9 mouse cellular contexts compared by ENCODE assay signal in the genomic region with DNA sequence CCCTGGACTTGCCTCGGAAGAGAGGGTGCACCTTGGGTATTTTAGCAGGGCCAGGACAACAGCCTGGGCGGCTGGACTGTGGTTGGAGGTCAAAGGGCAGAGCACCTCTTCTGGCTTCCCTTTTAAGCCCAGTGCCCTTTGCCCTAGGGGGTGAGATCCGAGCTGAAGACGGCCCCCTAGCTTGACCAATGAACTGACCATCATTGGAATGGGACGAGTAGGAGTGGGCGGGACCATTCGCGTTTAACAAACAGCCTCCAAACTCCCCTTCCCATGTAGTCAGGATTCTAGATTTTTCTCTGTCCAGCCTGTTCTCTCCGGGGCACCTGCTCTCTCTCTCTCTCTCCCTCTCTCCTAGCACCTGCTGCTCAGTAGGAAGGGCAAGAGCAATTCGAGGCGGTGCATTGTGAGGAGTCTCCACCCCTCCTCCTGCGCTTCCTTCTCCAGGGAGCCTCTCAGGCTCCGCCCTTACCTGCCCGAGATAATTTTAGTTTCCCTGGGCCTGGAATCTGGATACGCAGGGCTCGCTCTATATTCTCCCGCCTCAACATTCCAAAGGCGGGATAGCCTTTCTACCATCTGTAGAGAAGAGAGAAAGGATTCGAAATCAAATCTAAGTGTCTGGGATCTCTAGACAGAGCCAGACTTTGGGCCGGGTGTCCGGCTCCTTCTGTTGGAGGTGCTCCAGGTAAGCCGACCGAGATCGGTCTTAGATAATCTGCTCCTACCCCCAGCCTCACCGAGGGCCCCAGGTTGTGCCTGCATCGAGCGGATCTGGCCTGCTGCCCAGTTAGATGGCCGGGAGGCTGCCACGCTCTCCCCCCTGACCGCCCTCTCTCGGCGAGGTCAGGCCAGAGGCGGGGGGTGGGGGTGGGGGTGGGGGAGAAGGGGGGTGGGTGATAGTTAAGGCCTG. TPM values are rescaled to one million over a fixed set of nuclear protein-coding genes. Genes with fewer than 3 reads are reported as not detected.
DNase-seq lines count a peak whose midpoint lies in the region; ATAC-seq and TF ChIP-seq lines count a peak whose summit lies in the region.
"Had no signal": no experiment of that assay in that cellular context is flagged by ENCODE, and none has a peak within 500 bp of the region (broad histone marks: within the 10 kb centered on the region; RNA-seq: fewer than 3 reads in every experiment).

No protein-coding gene starts in this region.

- peaks cover 9% of the 10 kb centered on the region for H3K4me1 ChIP-seq in testis, adult 2 months (ENCODE audit: control insufficient read depth, insufficient read depth, low read length)
- peaks cover 21% of the 10 kb centered on the region for H3K4me1 ChIP-seq in embryonic facial prominence, embryonic 13.5 days
- H3K4me1 ChIP-seq in kidney, adult 2 months (ENCODE audit: control insufficient read depth, insufficient read depth, low read length) = peaks cover 26% of the 10 kb centered on the region
- H3K4me1 ChIP-seq in lung, adult 2 months (ENCODE audit: control insufficient read depth, insufficient read depth, low read length) = no peaks in the 10 kb centered on the region; the same call in 1 of the 2 replicates

- no peaks in the 10 kb centered on the region for H3K9me3 ChIP-seq in embryonic facial prominence, embryonic 13.5 days

- peak overlapping the region; percentile 40 for H3K4me3 ChIP-seq in testis, adult 2 months (ENCODE audit: control insufficient read depth, low read depth, low read length)
- H3K4me3 ChIP-seq in embryonic facial prominence, embryonic 13.5 days = peak overlapping the region; percentile 40
- peak overlapping the region; percentile 89 for H3K4me3 ChIP-seq in kidney, adult 2 months (ENCODE audit: insufficient read depth, low read depth, low read length)
- peak overlapping the region; percentile 72 for H3K4me3 ChIP-seq in lung, adult 2 months (replicated peaks; ENCODE audit: extremely low read depth, low read depth, low read length)
- H3K4me3 ChIP-seq: myocyte had no signal

- no peak overlapping the region for H3K27ac ChIP-seq in testis, adult 2 months (ENCODE audit: control insufficient read depth, insufficient read depth, low read depth, low read length)
- H3K27ac ChIP-seq in embryonic facial prominence, embryonic 13.5 days = peak overlapping the region; percentile 39; the same call in 1 of the 2 replicates
- H3K27ac ChIP-seq in kidney, adult 2 months (ENCODE audit: insufficient read depth, low read depth, low read length) = peak overlapping the region; percentile 98

- no peak for TF ChIP-seq POLR2A in testis, adult 2 months (IDR thresholded peaks at IDR 0.05; ENCODE audit: control insufficient read depth, low read depth, low read length)
- no peak for TF ChIP-seq POLR2A in kidney, adult 2 months (IDR thresholded peaks at IDR 0.05; ENCODE audit: low read depth, low read length)
- TF ChIP-seq POLR2A in lung, adult 2 months (IDR thresholded peaks at IDR 0.05; ENCODE audit: borderline replicate concordance, extremely low read depth, low read depth, low read length) = peak; percentile 62; the same call in 1 of the 2 replicates

- peak overlapping the region; percentile 48 for H3K4me2 ChIP-seq in embryonic facial prominence, embryonic 13.5 days

- under 1% methylated on average over 31 of the region's 33 CpGs for WGBS in embryonic facial prominence, embryonic 13.5 days
- 3% methylated on average over 33 of the region's 33 CpGs for WGBS in kidney, adult 2 months
- 6% methylated on average over 32 of the region's 33 CpGs for WGBS in lung, adult 2 months

- H3K9ac ChIP-seq in embryonic facial prominence, embryonic 13.5 days = peak overlapping the region; percentile 61

- H3K27me3 ChIP-seq in testis, adult 2 months (ENCODE audit: control insufficient read depth, insufficient read depth, low read length) = no peaks in the 10 kb centered on the region
- H3K27me3 ChIP-seq in embryonic facial prominence, embryonic 13.5 days = peaks cover 42% of the 10 kb centered on the region
- H3K27me3 ChIP-seq in kidney, adult 2 months (replicated peaks; ENCODE audit: control insufficient read depth, insufficient read depth, low read length) = no peaks in the 10 kb centered on the region

- ATAC-seq in embryonic facial prominence, embryonic 13.5 days (ENCODE audit: insufficient number of reproducible peaks, insufficient read depth, low FRiP score, low TSS enrichment, low read depth) = peak; percentile 65
- no peak for ATAC-seq in inflammation-experienced regulatory T-cells, adult 6 months

- DNase-seq in testis, postnatal 14 days (ENCODE audit: low spot score) = no peak
- DNase-seq in kidney, adult 2 months = peak; percentile 95
- peak; percentile 58 for DNase-seq in lung, adult 2 months
- no peak for DNase-seq in ovary, postnatal 14 days (ENCODE audit: low spot score)
- no peak for DNase-seq in frontal cortex, postnatal 10 days (ENCODE audit: low spot score in 2 of 2)

- no peaks in the 10 kb centered on the region for H3K36me3 ChIP-seq in testis, adult 2 months (ENCODE audit: control insufficient read depth, insufficient read depth, low read length)
- H3K36me3 ChIP-seq in embryonic facial prominence, embryonic 13.5 days = no peaks in the 10 kb centered on the region
- H3K36me3 ChIP-seq in kidney, adult 2 months (ENCODE audit: control insufficient read depth, insufficient read depth, low read length) = peaks cover 4% of the 10 kb centered on the region

- TF ChIP-seq CTCF in testis, adult 2 months (IDR thresholded peaks at IDR 0.05; ENCODE audit: control insufficient read depth, insufficient read depth, insufficient replicate concordance, low read depth, low read length) = no peak
- TF ChIP-seq CTCF in kidney, adult 2 months (conservative IDR thresholded peaks at IDR 0.05; ENCODE audit: insufficient read depth, insufficient read length, low read depth, low read length) = no peak
- TF ChIP-seq CTCF in lung, adult 2 months (IDR thresholded peaks at IDR 0.05; ENCODE audit: insufficient read depth, low read length) = no peak

RNA-seq across cellular contexts. Expression of gene Grb7, which starts 0.6 kb away (rescaled TPM):
- 2.4 and 3.1 TPM in 2 replicates for polyA plus RNA-seq in testis, adult 2 months (2012; rRNA removed)
- 12.4 and 12.5 TPM in 2 replicates for polyA plus RNA-seq in embryonic facial prominence, embryonic 13.5 days (2015; fragmentation: Nextera tagmentation; extraction: Ambion mirVana)
- polyA plus RNA-seq in kidney, adult 2 months (2012; rRNA removed) = 143 and 160 TPM in 2 replicates
- polyA plus RNA-seq in lung, adult 2 months (2012; rRNA removed) = 48.0 and 48.9 TPM in 2 replicates
- polyA plus RNA-seq in inflammation-experienced regulatory T-cells, adult 6 months (2017; shearing (Covaris generic)) = 1 to 10 TPM; 1.2 to 3.1 (median 2.1) TPM
- polyA plus RNA-seq: myocyte had no signal

RNA-seq across cellular contexts. Expression of gene Mien1, which starts 8.0 kb away (rescaled TPM):
- polyA plus RNA-seq in testis, adult 2 months (2012; rRNA removed) = 53.1 and 68.0 TPM in 2 replicates
- 78.0 and 90.7 TPM in 2 replicates for polyA plus RNA-seq in embryonic facial prominence, embryonic 13.5 days (2015; fragmentation: Nextera tagmentation; extraction: Ambion mirVana)
- polyA plus RNA-seq in kidney, adult 2 months (2012; rRNA removed) = 126 and 179 TPM in 2 replicates
- polyA plus RNA-seq in lung, adult 2 months (2012; rRNA removed) = 44.8 and 58.0 TPM in 2 replicates
- 100 to 1,000 TPM; 148 to 198 (median 167) TPM for polyA plus RNA-seq in inflammation-experienced regulatory T-cells, adult 6 months (2017; shearing (Covaris generic))

RNA-seq across cellular contexts. Expression of gene Erbb2, which starts 34.5 kb away (rescaled TPM):
- polyA plus RNA-seq in testis, adult 2 months (2012; rRNA removed) = 1.5 and 1.9 TPM in 2 replicates
- 49.6 and 51.1 TPM in 2 replicates for polyA plus RNA-seq in embryonic facial prominence, embryonic 13.5 days (2015; fragmentation: Nextera tagmentation; extraction: Ambion mirVana)
- polyA plus RNA-seq in kidney, adult 2 months (2012; rRNA removed) = 44.8 and 55.9 TPM in 2 replicates
- 31.7 and 33.8 TPM in 2 replicates for polyA plus RNA-seq in lung, adult 2 months (2012; rRNA removed)
- polyA plus RNA-seq in inflammation-experienced regulatory T-cells, adult 6 months (2017; shearing (Covaris generic)) = under 1 TPM in 2 of 3 experiments, not detected in 1; 0.13 to 0.68 TPM

RNA-seq across cellular contexts. Expression of gene Pgap3, which starts 46.5 kb away (rescaled TPM):
- 4.9 and 6.1 TPM in 2 replicates for polyA plus RNA-seq in testis, adult 2 months (2012; rRNA removed)
- polyA plus RNA-seq in embryonic facial prominence, embryonic 13.5 days (2015; fragmentation: Nextera tagmentation; extraction: Ambion mirVana) = 10.9 and 11.3 TPM in 2 replicates
- 32.2 and 35.4 TPM in 2 replicates for polyA plus RNA-seq in kidney, adult 2 months (2012; rRNA removed)
- polyA plus RNA-seq in lung, adult 2 months (2012; rRNA removed) = 26.6 and 28.1 TPM in 2 replicates
- 1 to 10 TPM; 7.0 to 8.2 (median 7.2) TPM for polyA plus RNA-seq in inflammation-experienced regulatory T-cells, adult 6 months (2017; shearing (Covaris generic))

Comparison
In these comparisons a context has a peak if more than half of its experiments do, and no peak if none do; other contexts are left out.
1. DNase-seq: peak in kidney, adult 2 months (single experiment) and lung, adult 2 months (single experiment); none in testis, postnatal 14 days (single experiment), ovary, postnatal 14 days (single experiment) and frontal cortex, postnatal 10 days (0 of 2).
2. RNA of gene Erbb2, which starts 34.5 kb away (polyA plus RNA-seq): 49.6 to 51.1 TPM in embryonic facial prominence, embryonic 13.5 days, 44.8 to 55.9 TPM in kidney, adult 2 months and 31.7 to 33.8 TPM in lung, adult 2 months; 1.5 to 1.9 TPM in testis, adult 2 months and 0.13 to 0.68 TPM in inflammation-experienced regulatory T-cells, adult 6 months; every median in the first group is over 10 times any median in the second.
3. Peak in every context shown above with its lines, with median percentiles within 50 percentile points of each other: H3K4me3 ChIP-seq.